ENCODE assay signal across 14 mouse cellular contexts in the genomic region with DNA sequence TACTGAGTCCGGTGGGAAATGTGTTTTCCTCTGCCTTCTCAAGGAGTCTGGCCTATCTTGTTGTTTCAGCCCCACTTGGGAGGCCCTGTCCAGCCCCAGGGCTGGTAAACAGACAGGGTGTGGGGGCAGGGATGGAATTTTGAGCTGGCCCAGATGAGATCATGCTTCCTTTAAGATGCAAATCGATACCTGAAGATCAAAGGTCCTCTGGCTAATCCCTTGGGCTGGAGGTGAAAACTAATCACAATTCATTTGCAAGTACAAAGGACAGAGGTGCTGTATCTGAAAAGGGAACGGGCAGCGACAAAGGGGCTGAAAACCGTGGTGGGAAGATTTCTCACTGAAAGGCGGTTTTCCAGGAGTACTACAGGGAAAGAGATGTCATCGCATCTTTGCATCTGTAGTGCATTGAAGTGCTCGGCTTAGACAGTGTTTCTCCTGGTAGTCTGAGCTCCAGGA.
DNase-seq lines count a peak whose midpoint lies in the region; ATAC-seq and TF ChIP-seq lines count a peak whose summit lies in the region.
"Had no signal": no experiment of that assay in that cellular context is flagged by ENCODE, and none has a peak within 500 bp of the region (broad histone marks: within the 10 kb centered on the region; RNA-seq: fewer than 3 reads in every experiment).

No protein-coding gene starts in this region.

- H3K9ac ChIP-seq in midbrain, postnatal 0 days (replicated peaks; ENCODE audit: low read length, poor library complexity, severe bottlenecking): no peak overlapping the region
- H3K9ac ChIP-seq: liver, embryonic 13.5 days had no signal

- no peak for TF ChIP-seq CTCF in midbrain, postnatal 0 days (IDR thresholded peaks at IDR 0.05)

- H3K27ac ChIP-seq in midbrain, embryonic 10.5 days (replicated peaks): peak overlapping the region; percentile 78
- H3K27ac ChIP-seq in midbrain, postnatal 0 days (ENCODE audit: low read depth, low read length): no peak overlapping the region
- peak overlapping the region; percentile 54 for H3K27ac ChIP-seq in limb, embryonic 10.5 days
- H3K27ac ChIP-seq: liver, embryonic 13.5 days had no signal

- H3K36me3 ChIP-seq in midbrain, embryonic 10.5 days: no peaks in the 10 kb centered on the region
- no peaks in the 10 kb centered on the region for H3K36me3 ChIP-seq in midbrain, postnatal 0 days (ENCODE audit: insufficient read depth, low read length)
- no peaks in the 10 kb centered on the region for H3K36me3 ChIP-seq in limb, embryonic 10.5 days
- H3K36me3 ChIP-seq: liver, embryonic 13.5 days had no signal

- H3K27me3 ChIP-seq in midbrain, embryonic 10.5 days (ENCODE audit: low read depth, poor library complexity, severe bottlenecking): peaks cover 49% of the 10 kb centered on the region
- H3K27me3 ChIP-seq in midbrain, postnatal 0 days (ENCODE audit: insufficient read depth, low read length): 0 out of 2 replicates have a peak, but pooled peaks cover 3% of the 10 kb centered on the region
- H3K27me3 ChIP-seq in limb, embryonic 10.5 days (ENCODE audit: low read depth, poor library complexity, severe bottlenecking): no peaks in the 10 kb centered on the region
- H3K27me3 ChIP-seq: CH12.LX; liver, embryonic 13.5 days had no signal

- 0 out of 2 replicates have a peak overlapping the region, but pooled peaks have one; percentile 7 for H3K4me3 ChIP-seq in midbrain, embryonic 10.5 days
- H3K4me3 ChIP-seq in midbrain, postnatal 0 days (ENCODE audit: low read depth, low read length): no peak overlapping the region
- no peak overlapping the region for H3K4me3 ChIP-seq in limb, embryonic 10.5 days
- H3K4me3 ChIP-seq: liver, embryonic 13.5 days; myocyte had no signal

- DNase-seq in midbrain, embryonic 10.5 days (ENCODE audit: low spot score): peak; percentile 75
- no peak for DNase-seq in midbrain, postnatal 0 days (ENCODE audit: low spot score)
- peak; percentile 67 for DNase-seq in embryo, embryonic 11 days
- DNase-seq in limb, embryonic 10.5 days (ENCODE audit: low spot score): no peak
- DNase-seq in yolk sac, embryonic 10.5 days (ENCODE audit: low spot score): peak; percentile 74
- DNase-seq in spleen, postnatal 4 days (ENCODE audit: low spot score in 2 of 2): no peak
- DNase-seq in right cerebral cortex, postnatal 25 days: no peak
- DNase-seq: adrenal gland, postnatal 14 days; heart, postnatal 10 days; kidney, adult 18-20 months; liver, embryonic 13.5 days; lung, postnatal 14 days had no signal

- no peak for ATAC-seq in midbrain, postnatal 0 days (ENCODE audit: low FRiP score)

- WGBS in midbrain, embryonic 10.5 days: 3% methylated on average over 8 of the region's 8 CpGs
- WGBS in midbrain, postnatal 0 days: 9% methylated on average over 8 of the region's 8 CpGs
- WGBS in limb, embryonic 10.5 days: 2% methylated on average over 8 of the region's 8 CpGs

- H3K9me3 ChIP-seq in midbrain, embryonic 10.5 days (replicated peaks): no peaks in the 10 kb centered on the region
- H3K9me3 ChIP-seq in midbrain, postnatal 0 days (ENCODE audit: low read length): no peaks in the 10 kb centered on the region
- H3K9me3 ChIP-seq in limb, embryonic 10.5 days (replicated peaks): no peaks in the 10 kb centered on the region
- H3K9me3 ChIP-seq: liver, embryonic 13.5 days had no signal

- H3K4me2 ChIP-seq in midbrain, postnatal 0 days (ENCODE audit: low read depth, low read length, poor library complexity, severe bottlenecking): no peak overlapping the region
- H3K4me2 ChIP-seq: liver, embryonic 13.5 days had no signal

- H3K4me1 ChIP-seq in midbrain, embryonic 10.5 days: peaks cover 60% of the 10 kb centered on the region
- peaks cover 5% of the 10 kb centered on the region; the same call in 1 of the 2 replicates for H3K4me1 ChIP-seq in midbrain, postnatal 0 days (ENCODE audit: insufficient read depth, low read length)
- H3K4me1 ChIP-seq in limb, embryonic 10.5 days: peaks cover 25% of the 10 kb centered on the region
- H3K4me1 ChIP-seq: liver, embryonic 13.5 days had no signal

Comparison
In these comparisons a context has a peak if more than half of its experiments do, and no peak if none do; other contexts are left out.
1. DNase-seq: peak in midbrain, embryonic 10.5 days (single experiment), embryo, embryonic 11 days (single experiment) and yolk sac, embryonic 10.5 days (single experiment); none in midbrain, postnatal 0 days (single experiment), limb, embryonic 10.5 days (single experiment), spleen, postnatal 4 days (0 of 2) and right cerebral cortex, postnatal 25 days (single experiment).